Mouse (Mus musculus) embryonic facial prominence, embryonic 13.5 days (tissue): Measurements from ENCODE around the gene Hsh2d. TPM values are rescaled to one million over a fixed set of nuclear protein-coding genes. Genes with fewer than 3 reads are reported as not detected.

Source experiments
- ATAC-seq: fragments of 200-750 bp; cut with Nextera tagmentation; 2 replicates; pipeline ENCODE4 v1.8.0; 2017; ENCODE audit warnings: low read depth; ENCODE audit not compliant: insufficient number of reproducible peaks, insufficient read depth, low FRiP score, low TSS enrichment
- H3K27ac ChIP-seq: fragments of 300-500 bp; sonication (generic); 2 replicates; pipeline ENCODE4 v1.5.1; 2015; ENCODE audit warnings: moderate library complexity, mild to moderate bottlenecking, inconsistent platforms
- H3K27me3 ChIP-seq: fragments of 300-500 bp; sonication (generic); 2 replicates; pipeline ENCODE4 v1.6.1; 2015; ENCODE audit warnings: mild to moderate bottlenecking, inconsistent platforms
- H3K36me3 ChIP-seq: fragments of 300-500 bp; sonication (generic); 2 replicates; pipeline ENCODE4 v1.6.1; 2015; ENCODE audit warnings: mild to moderate bottlenecking, inconsistent platforms
- H3K4me1 ChIP-seq: fragments of 300-500 bp; sonication (generic); 2 replicates; pipeline ENCODE4 v1.6.1; 2015; ENCODE audit warnings: inconsistent platforms
- H3K4me2 ChIP-seq: fragments of 300-500 bp; sonication (generic); 2 replicates; pipeline ENCODE4 v1.6.1; 2015; ENCODE audit warnings: moderate library complexity, mild to moderate bottlenecking, inconsistent platforms
- H3K4me3 ChIP-seq: fragments of 300-500 bp; sonication (generic); 2 replicates; pipeline ENCODE4 v1.5.1; 2015; ENCODE audit warnings: mild to moderate bottlenecking, inconsistent platforms
- H3K9ac ChIP-seq: fragments of 300-500 bp; sonication (generic); 2 replicates; pipeline ENCODE4 v1.6.1; 2015; ENCODE audit warnings: mild to moderate bottlenecking, inconsistent platforms
- H3K9me3 ChIP-seq: fragments of 300-500 bp; sonication (generic); 2 replicates; pipeline ENCODE4 v1.6.1; 2016; ENCODE audit warnings: inconsistent platforms
- WGBS: fragments of 180-500 bp; shearing (Covaris S2); methylation state at CpG from one replicate; pipeline ENCODE4 v1.1.7; 2015; ENCODE audit warnings: mixed read lengths; 5-methylcytosine and 5-hydroxymethylcytosine counted together
- polyA plus RNA-seq: library from polyadenylated mRNA; unstranded; fragments of >200 nt; fragmentation: Nextera tagmentation; extraction: Ambion mirVana; gene quantifications from 2 replicates; pipeline ENCODE4 v1.2.1, GENCODE M21; 2015

Hsh2d gene
- polyA plus RNA-seq, 1 experiment from 2014 or later: not detected

DNA sequence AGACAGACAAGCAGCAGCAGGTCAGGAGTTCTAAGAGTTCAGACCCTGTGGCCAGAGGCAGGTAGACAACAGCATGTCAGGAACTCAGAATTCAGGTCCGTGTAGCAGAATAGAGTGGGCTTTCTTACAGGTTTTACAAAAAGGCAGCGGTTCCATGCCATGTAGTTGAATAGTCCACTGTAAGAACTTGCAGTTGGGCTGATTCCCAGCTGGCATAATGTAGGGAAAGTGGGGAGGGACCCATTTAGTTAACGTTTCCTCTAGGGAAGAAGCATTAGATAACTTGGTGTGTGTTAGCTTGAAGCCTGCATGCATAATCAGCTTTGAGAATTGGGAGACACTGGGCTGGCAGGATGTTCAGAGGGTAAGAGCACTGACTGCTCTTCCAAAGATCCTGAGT is 30.7 kb upstream of the Hsh2d start:
- ATAC-seq: no peak

DNA sequence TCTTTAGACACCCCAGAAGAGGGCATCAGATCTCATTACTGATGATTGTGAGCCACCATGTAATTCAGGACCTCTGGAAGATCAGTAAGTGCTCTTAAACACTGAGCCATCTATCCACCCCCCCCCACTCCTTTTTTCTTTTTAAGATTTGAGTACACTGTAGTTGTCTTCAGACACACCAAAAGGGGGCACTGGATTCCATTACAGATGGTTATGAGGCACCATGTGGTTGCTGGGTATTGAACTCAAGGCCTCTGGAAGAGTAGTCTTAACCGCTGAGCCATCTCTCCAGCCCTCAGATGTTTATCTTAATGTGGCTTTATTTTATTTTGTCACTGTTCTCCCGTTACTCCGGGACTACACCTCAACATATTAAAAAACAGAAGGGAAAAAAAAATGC is 29.4 kb upstream of the Hsh2d start:
- no peaks in the 10 kb centered on the region for H3K9me3 ChIP-seq
- H3K27me3 ChIP-seq: no peaks in the 10 kb centered on the region
- H3K36me3 ChIP-seq: peaks cover 16% of the 10 kb centered on the region
- peak overlapping the region; percentile 65 for H3K9ac ChIP-seq
- no peak overlapping the region for H3K27ac ChIP-seq
- 75% methylated on average over 3 of the region's 3 CpGs for WGBS
- peak overlapping the region; percentile 66 for H3K4me2 ChIP-seq
- no peak for ATAC-seq
- peak overlapping the region; percentile 96 for H3K4me3 ChIP-seq
- peaks cover 18% of the 10 kb centered on the region for H3K4me1 ChIP-seq

More for the DNA sequence above, 30.7 kb upstream of the Hsh2d start:
- Histone ChIP-seq H3K9ac (no peak overlapping the region), H3K27me3 (no peaks in the 10 kb centered on the region), H3K36me3 (peaks cover 7% of the 10 kb centered on the region; the same call in 1 of the 2 replicates), H3K9me3 (no peaks in the 10 kb centered on the region), H3K4me3 (no peak overlapping the region), H3K4me1 (peaks cover 18% of the 10 kb centered on the region), H3K4me2 (no peak overlapping the region), H3K27ac (no peak overlapping the region)
- WGBS: 82% methylated on average over 3 of the region's 3 CpGs

DNA sequence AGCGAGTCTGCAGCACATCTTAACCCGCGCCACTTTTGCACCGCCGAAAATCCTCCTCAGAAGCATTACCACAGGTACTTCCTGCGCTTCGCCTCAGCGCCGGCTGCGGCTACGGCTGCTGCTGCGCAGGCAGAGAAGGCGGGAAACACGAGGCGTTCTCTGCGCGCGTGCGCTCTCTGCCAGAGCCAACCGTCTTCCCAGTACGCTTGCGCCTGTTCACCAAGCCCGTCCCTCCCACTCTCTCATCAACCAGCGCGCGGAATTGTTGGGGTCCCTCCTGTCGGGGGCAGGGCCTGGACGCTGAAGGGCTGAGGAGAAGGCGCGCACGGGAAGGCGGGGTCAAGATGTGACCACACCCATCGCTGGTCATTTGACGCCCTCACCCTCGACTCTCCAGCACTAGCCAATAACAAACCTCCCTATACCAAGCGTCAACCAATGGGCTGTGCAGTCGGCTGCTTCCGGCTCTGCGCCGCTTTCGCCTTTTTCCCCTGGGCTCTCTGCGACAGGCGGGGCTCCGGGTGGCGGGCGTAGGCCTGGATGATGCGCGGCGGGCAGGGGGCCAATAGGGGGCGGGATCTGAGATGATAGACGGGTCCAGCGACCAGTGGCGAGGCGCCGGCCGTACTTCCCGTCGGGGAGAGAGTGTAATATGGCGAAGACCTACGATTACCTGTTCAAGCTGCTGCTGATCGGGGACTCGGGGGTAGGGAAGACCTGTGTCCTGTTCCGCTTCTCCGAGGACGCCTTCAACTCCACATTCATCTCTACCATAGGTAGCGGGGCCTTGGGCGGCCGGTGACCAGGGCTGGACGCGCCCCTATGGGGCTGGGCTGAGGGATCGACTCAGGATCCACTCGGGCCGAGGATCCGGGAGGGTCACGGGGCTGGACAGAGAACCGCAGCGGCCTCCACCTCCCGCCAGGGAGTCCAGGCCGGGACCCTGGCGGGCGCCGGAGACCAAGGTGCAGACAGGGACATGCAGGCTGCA is 28.4 kb upstream of the Hsh2d start, which contains the start of gene Rab8a:
Rab8a (plus strand) TSS at position 494 of the 991 bp plus-strand sequence.
- ATAC-seq: peak; percentile 100
- Histone ChIP-seq H3K36me3 (peaks cover 18% of the 10 kb centered on the region), H3K27ac (peak within 1 kb of the TSS; percentile 86), H3K4me2 (peak within 1 kb of the TSS; percentile 71), H3K9ac (peak within 1 kb of the TSS; percentile 97), H3K4me1 (peaks cover 18% of the 10 kb centered on the region), H3K4me3 (peak within 1 kb of the TSS; percentile 96), H3K9me3 (no peaks in the 10 kb centered on the region), H3K27me3 (no peaks in the 10 kb centered on the region)
- WGBS: under 1% methylated on average over 82 of the region's 82 CpGs

DNA sequence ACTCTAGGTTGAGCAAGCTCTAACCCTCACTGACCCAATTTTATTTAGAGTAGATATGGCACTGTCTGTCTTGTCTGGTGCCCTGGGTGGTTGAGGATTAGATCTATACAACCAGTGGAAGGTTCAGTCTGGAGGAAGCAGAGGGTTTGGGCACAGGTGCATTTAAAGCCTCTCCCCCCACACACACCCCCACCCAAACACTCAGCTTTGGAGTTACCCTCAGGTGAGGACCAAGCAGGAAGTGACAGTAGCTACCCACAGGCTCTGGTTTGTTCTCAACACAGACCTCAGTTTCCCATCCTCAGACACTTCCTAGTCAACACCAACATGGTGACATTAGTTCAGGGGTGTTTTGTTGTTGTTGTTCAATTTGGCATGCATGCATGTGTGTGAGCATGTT is 26.6 kb upstream of the Hsh2d start:
- H3K27me3 ChIP-seq: no peaks in the 10 kb centered on the region
- no peak overlapping the region for H3K9ac ChIP-seq
- H3K27ac ChIP-seq: no peak overlapping the region
- no peak overlapping the region for H3K4me3 ChIP-seq
- no peaks in the 10 kb centered on the region for H3K9me3 ChIP-seq
- peaks cover 18% of the 10 kb centered on the region for H3K4me1 ChIP-seq
- peaks cover 25% of the 10 kb centered on the region for H3K36me3 ChIP-seq
- no peak for ATAC-seq
- peak overlapping the region; percentile 71; the same call in 1 of the 2 replicates for H3K4me2 ChIP-seq

DNA sequence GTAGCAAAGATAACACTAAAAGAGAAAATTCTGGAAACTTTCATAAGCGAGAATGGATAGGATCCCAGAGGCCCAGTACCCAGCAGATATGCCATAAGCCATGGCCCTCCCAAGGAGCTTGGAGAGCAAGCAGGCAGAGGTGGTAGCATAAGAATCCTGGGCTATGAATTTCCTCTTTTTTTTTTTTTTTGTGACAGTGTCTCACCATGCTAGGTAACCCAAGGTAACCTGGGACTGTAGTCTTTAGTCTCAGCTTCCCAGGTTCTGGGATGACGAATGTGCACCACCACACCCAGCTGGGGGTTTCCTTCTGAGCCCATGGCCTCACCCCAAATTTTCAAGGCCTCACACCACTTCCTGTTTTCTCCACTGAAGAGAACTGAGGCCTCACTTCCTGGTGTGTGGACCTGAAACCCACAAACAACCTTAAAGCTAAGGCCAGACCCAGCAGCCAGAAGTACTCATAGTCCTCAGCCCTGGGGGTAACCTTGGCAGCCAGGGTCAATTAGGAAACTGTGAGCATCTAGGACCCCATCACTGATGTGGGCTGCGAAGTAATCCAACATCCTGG is 20.3 kb upstream of the Hsh2d start:
- Histone ChIP-seq H3K4me2 (no peak overlapping the region), H3K4me1 (no peaks in the 10 kb centered on the region), H3K27me3 (no peaks in the 10 kb centered on the region), H3K9me3 (no peaks in the 10 kb centered on the region), H3K4me3 (no peak overlapping the region), H3K9ac (no peak overlapping the region), H3K27ac (no peak overlapping the region), H3K36me3 (peaks cover 80% of the 10 kb centered on the region)
- ATAC-seq: no peak
- whole genome bisulfite sequencing: 85% methylated on average over 3 of the region's 3 CpGs

DNA sequence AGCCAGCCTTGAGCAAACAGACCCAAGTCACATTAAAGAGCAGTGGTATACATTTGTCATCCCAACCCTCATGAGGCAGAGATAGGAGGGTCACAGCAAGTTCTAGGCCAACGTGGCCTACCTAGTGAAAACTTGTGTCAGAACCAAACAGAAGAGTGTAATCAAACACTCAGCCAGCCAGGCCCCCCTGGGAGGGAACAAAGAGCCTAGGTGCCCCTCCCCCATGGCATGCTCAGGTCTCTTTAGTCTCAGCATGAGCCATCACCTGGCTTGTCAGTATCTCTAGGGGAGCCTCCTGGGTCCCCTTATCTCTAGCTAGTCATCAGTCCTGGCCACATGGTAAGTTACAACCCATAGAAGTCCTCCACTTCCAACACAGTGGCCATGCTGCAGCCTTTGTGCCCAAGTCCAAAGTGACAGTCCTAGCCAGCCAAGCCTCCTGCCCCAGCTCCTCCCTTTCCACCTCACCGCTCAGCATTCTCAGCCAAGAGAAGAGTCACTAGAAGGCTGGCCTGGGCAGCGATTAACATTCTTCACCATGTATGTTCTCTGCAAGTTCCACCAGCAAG is 19.7 kb upstream of the Hsh2d start:
- H3K9me3 ChIP-seq: no peaks in the 10 kb centered on the region
- H3K4me3 ChIP-seq: no peak overlapping the region
- no peak for ATAC-seq
- H3K27ac ChIP-seq: no peak overlapping the region
- H3K9ac ChIP-seq: no peak overlapping the region
- peaks cover 80% of the 10 kb centered on the region for H3K36me3 ChIP-seq
- H3K27me3 ChIP-seq: no peaks in the 10 kb centered on the region
- 87% methylated on average over 3 of the region's 3 CpGs for WGBS
- no peaks in the 10 kb centered on the region for H3K4me1 ChIP-seq
- no peak overlapping the region for H3K4me2 ChIP-seq

DNA sequence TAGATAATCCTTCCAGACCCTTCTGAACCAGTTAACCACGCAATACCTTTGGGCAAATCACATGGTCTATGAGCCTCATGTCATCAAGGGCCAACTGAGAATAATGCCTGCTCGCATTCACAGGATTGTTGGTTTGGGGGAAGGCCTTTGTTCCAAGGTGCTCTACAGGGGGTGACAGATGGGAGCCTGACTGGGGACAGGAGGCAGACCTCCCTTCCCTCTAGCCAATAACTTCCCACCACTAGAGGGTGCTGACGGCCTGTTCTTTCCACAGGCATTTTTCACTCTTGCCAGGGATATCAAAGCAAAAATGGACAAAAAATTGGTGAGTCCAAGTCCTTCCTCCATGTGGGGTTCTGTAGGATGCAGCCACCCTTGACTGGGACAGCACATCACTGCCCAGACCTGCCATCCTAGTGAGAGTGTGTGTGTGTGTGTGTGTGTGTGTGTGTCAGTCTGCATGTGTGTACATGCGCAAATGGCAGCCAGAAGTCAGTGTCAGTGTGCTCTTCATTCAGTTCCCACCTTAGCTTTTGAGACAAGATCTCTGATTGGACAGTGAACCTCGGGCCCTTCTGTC is 12.0 kb upstream of the Hsh2d start:
- WGBS: 63% methylated on average over 5 of the region's 5 CpGs
- no peak for ATAC-seq
- no peaks in the 10 kb centered on the region for H3K4me1 ChIP-seq
- H3K9ac ChIP-seq: no peak overlapping the region
- H3K27ac ChIP-seq: no peak overlapping the region
- H3K4me3 ChIP-seq: no peak overlapping the region
- H3K4me2 ChIP-seq: no peak overlapping the region
- peaks cover 92% of the 10 kb centered on the region for H3K36me3 ChIP-seq
- H3K27me3 ChIP-seq: no peaks in the 10 kb centered on the region
- H3K9me3 ChIP-seq: no peaks in the 10 kb centered on the region

DNA sequence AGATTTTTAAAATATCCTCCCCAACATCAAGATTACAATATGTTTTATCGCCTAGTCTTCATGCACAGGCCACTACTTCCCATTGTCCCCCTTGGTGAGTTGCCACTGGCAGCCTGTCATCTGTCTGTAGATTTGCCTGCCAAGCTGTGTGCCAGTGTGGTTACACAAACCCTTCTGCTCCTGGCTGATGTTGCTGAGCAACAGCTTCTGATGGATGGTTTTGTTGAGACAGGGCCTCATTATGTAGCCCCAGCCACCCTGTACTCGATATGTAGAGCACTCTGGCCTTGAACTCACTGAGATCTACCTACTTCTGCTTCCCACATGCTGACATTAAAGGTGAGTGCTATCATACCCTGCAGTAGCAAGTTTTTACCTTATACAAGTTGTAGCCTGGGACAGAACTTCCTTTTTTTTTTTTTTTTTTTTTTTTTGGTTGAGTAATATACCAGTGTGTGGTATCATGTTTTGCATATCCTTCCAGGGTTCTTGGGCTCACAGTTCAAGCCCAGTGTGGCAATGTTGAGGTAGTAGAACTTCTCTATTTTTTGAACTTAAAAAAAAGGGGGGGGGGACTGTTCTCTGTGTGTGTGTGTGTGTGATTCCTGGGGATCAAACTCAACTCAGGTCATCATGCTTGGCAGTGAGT is 5.8 kb upstream of the Hsh2d start:
- Histone ChIP-seq H3K27ac (no peak overlapping the region), H3K4me3 (no peak overlapping the region), H3K4me1 (no peaks in the 10 kb centered on the region), H3K27me3 (no peaks in the 10 kb centered on the region), H3K9me3 (no peaks in the 10 kb centered on the region), H3K36me3 (peaks cover 31% of the 10 kb centered on the region), H3K4me2 (no peak overlapping the region), H3K9ac (no peak overlapping the region)
- WGBS: 92% methylated on average over 2 of the region's 2 CpGs
- no peak for ATAC-seq

DNA sequence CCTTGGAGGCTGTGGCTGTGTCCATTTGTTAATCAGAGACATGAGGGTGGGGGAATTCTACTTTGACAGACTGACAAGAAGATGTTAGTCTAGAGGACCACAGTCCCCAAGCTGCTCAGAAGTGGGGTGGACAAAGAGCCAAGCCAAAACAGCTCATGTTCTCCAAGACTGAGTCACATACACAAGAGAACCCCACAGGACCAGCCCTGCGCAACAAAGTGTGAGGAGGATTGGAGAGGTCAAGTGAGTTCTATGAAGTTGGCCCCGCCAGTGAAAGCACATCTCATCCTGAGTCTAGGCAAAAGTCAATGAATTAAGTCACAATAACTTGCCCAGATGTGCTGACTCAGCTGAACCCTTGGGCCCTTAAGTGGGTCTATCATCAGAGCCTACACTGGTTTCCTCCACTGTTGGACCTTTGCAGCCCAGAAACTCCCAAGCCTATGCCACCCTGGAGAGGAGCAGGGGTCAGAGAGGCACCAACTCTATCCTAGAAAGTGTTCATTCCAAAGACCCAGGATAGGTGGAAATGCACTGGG is 1.6 kb upstream of the Hsh2d start:
- H3K4me2 ChIP-seq: no peak overlapping the region
- H3K36me3 ChIP-seq: no peaks in the 10 kb centered on the region
- ATAC-seq: no peak
- no peak overlapping the region for H3K4me3 ChIP-seq
- no peaks in the 10 kb centered on the region for H3K9me3 ChIP-seq
- no peak overlapping the region for H3K9ac ChIP-seq
- H3K4me1 ChIP-seq: no peaks in the 10 kb centered on the region
- WGBS: 91% methylated on average over 2 of the region's 2 CpGs
- H3K27me3 ChIP-seq: no peaks in the 10 kb centered on the region
- no peak overlapping the region for H3K27ac ChIP-seq

DNA sequence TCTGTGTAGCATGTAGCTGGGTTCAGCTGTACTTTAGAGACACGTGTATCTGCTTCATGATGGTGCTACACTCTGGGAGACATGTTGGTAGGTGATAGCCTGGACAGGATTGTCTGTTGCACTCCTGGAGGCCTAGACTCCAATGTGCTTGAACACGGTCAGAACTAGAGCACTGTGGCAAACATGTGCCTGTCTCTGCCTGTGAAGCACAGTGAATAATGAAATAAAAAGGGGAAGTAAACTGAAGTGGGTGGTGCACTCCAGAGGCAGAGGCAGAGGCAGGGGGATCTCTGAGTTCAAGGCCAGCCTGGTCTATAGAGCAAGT is 739 bp downstream of the Hsh2d start:
- no peaks in the 10 kb centered on the region for H3K9me3 ChIP-seq
- no peak overlapping the region for H3K27ac ChIP-seq
- H3K4me3 ChIP-seq: no peak overlapping the region
- no peak overlapping the region for H3K9ac ChIP-seq
- H3K4me1 ChIP-seq: no peaks in the 10 kb centered on the region
- ATAC-seq: no peak
- no peaks in the 10 kb centered on the region for H3K36me3 ChIP-seq
- H3K27me3 ChIP-seq: no peaks in the 10 kb centered on the region
- WGBS: 85% methylated on average over 2 of the region's 2 CpGs
- no peak overlapping the region for H3K4me2 ChIP-seq

DNA sequence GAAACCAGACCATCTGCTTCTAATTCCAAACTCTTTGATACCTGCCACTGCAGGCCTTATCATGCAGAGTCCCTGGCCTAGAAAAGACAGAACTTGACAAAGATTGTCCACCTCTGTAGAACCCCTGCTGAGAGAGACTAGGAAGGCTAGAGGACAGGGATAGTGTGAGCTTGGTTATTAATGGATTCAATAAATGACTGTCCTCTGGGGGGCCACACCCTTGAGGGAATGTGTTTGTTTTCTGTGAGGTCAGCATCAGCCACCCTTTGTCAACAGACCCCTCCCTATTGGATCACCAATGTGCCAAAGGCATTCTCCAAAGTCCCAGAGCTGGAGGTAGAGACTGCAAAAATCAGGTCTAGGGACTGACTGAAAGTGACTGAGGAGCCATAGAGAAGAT is 2.6 kb downstream of the Hsh2d start:
- no peak for ATAC-seq
- Histone ChIP-seq H3K9ac (no peak overlapping the region), H3K4me1 (no peaks in the 10 kb centered on the region), H3K27ac (no peak overlapping the region), H3K4me3 (no peak overlapping the region), H3K9me3 (no peaks in the 10 kb centered on the region), H3K36me3 (no peaks in the 10 kb centered on the region), H3K27me3 (no peaks in the 10 kb centered on the region), H3K4me2 (no peak overlapping the region)
